Mouse (Mus musculus) intestine, embryonic 14.5 days (tissue): ENCODE measurements around the gene Bpifb2. TPM values are rescaled to one million over a fixed set of nuclear protein-coding genes. Genes with fewer than 3 reads are reported as not detected.
"Not testable (repeated sequence)": the region's sequence is repeated elsewhere in the genome, so short reads cannot be mapped to it uniquely, and the experiment has no call there.

Experiments used
- ATAC-seq: fragments of 200-750 bp; cut with Nextera tagmentation; replicated peaks from 2 replicates; pipeline ENCODE4 v1.8.0; 2017; ENCODE audit warnings: low read depth, moderate number of reproducible peaks, moderate TSS enrichment, moderate library complexity; ENCODE audit not compliant: low FRiP score, low TSS enrichment
- DNase-seq: peaks from one replicate; pipeline ENCODE4 v3.0.0-alpha.2; 2018; ENCODE audit warnings: low spot score
- H3K27ac ChIP-seq: fragments of 300-500 bp; sonication (generic); 2 replicates; pipeline ENCODE4 v1.5.1; 2014; ENCODE audit warnings: low read depth, mild to moderate bottlenecking, control low read depth
- H3K27me3 ChIP-seq: fragments of 300-500 bp; sonication (generic); replicated peaks from 2 replicates; pipeline ENCODE4 v1.6.1; 2014; ENCODE audit warnings: low read length, control low read depth; ENCODE audit not compliant: control insufficient read depth, insufficient read depth
- H3K36me3 ChIP-seq: fragments of 300-500 bp; sonication (generic); 2 replicates; pipeline ENCODE4 v1.6.1; 2014; ENCODE audit warnings: low read length, control low read depth; ENCODE audit not compliant: control insufficient read depth, insufficient read depth
- H3K4me1 ChIP-seq: fragments of 300-500 bp; sonication (generic); replicated peaks from 2 replicates; pipeline ENCODE4 v1.6.1; 2014; ENCODE audit warnings: low read length, control low read depth, mixed read lengths; ENCODE audit not compliant: control insufficient read depth, insufficient read depth
- H3K4me2 ChIP-seq: fragments of 300-500 bp; sonication (generic); 2 replicates; pipeline ENCODE4 v1.6.1; 2014; ENCODE audit warnings: low read length
- H3K4me3 ChIP-seq: fragments of 300-500 bp; sonication (generic); 2 replicates; pipeline ENCODE4 v1.5.1; 2014; ENCODE audit warnings: low read depth, low read length, control low read depth, mixed read lengths
- H3K9ac ChIP-seq: fragments of 300-500 bp; sonication (generic); 2 replicates; pipeline ENCODE4 v1.6.1; 2014; ENCODE audit warnings: mild to moderate bottlenecking, low read length
- H3K9me3 ChIP-seq: fragments of 300-500 bp; sonication (generic); 2 replicates; pipeline ENCODE4 v1.6.1; 2016; ENCODE audit warnings: low read length, control low read depth; ENCODE audit not compliant: control insufficient read depth
- WGBS: fragments of 180-500 bp; shearing (Covaris S2); extraction: QIAGEN DNeasy Blood & Tissue Kit; methylation state at CpG from one replicate; pipeline ENCODE4 v1.1.7; 2014; 5-methylcytosine and 5-hydroxymethylcytosine counted together
- polyA plus RNA-seq: library from polyadenylated mRNA; unstranded; fragments of >200 nt; fragmentation: Nextera tagmentation; extraction: Ambion mirVana; gene quantifications from 2 replicates; pipeline ENCODE4 v1.2.1, GENCODE M21; 2014

Bpifb2 gene
- not detected in 2 replicates for polyA plus RNA-seq

- 69% methylated on average over 9 of the region's 9 CpGs for WGBS
- Histone ChIP-seq H3K9ac (no peak within 1 kb of the TSS), H3K27ac (no peak within 1 kb of the TSS), H3K4me1 (no peaks in the 10 kb centered on the region), H3K36me3 (no peaks in the 10 kb centered on the region), H3K9me3 (no peaks in the 10 kb centered on the region), H3K4me2 (no peak within 1 kb of the TSS), H3K27me3 (no peaks in the 10 kb centered on the region), H3K4me3 (no peak within 1 kb of the TSS)
- ATAC-seq (no peak), DNase-seq (no peak)
These were observed at the start of gene Bpifb2 for GRCm38 (mm10) chr2:153874745-153875144. Gene Bpifb2 (plus strand): TSS chr2:153875045.

GRCm38 (mm10) chr2:153825900-153826299, 48.9 kb upstream of the Bpifb2 start:
- not testable (repeated sequence) for H3K4me3 ChIP-seq, H3K9ac ChIP-seq, H3K4me1 ChIP-seq, H3K9me3 ChIP-seq, ATAC-seq, DNase-seq, H3K36me3 ChIP-seq, H3K27ac ChIP-seq, H3K27me3 ChIP-seq, H3K4me2 ChIP-seq
- WGBS, result 70% methylated on average over 32 of the region's 32 CpGs

GRCm38 (mm10) chr2:153827171-153827830, 47.5 kb upstream of the Bpifb2 start:
- 83% methylated on average over 8 of the region's 8 CpGs for WGBS

GRCm38 (mm10) chr2:153828704-153829103, 46.1 kb upstream of the Bpifb2 start:
- H3K4me3 ChIP-seq, result no peak overlapping the region
- DNase-seq (no peak), ATAC-seq (no peak)
- H3K9ac ChIP-seq, result no peak overlapping the region
- no peaks in the 10 kb centered on the region for H3K36me3 ChIP-seq
- H3K4me2 ChIP-seq, result no peak overlapping the region
- 88% methylated on average over 7 of the region's 7 CpGs for WGBS
- no peak overlapping the region for H3K27ac ChIP-seq
- 0 out of 2 replicates have a peak, but pooled peaks cover 2% of the 10 kb centered on the region for H3K4me1 ChIP-seq
- H3K27me3 ChIP-seq, result no peaks in the 10 kb centered on the region
- H3K9me3 ChIP-seq, result no peaks in the 10 kb centered on the region

More at GRCm38 (mm10) chr2:153827171-153827830, 47.5 kb upstream of the Bpifb2 start:
- Histone ChIP-seq H3K27ac (no peak overlapping the region), H3K9ac (no peak overlapping the region), H3K4me1 (0 out of 2 replicates have a peak, but pooled peaks cover 2% of the 10 kb centered on the region), H3K4me2 (no peak overlapping the region), H3K27me3 (no peaks in the 10 kb centered on the region), H3K4me3 (no peak overlapping the region), H3K36me3 (no peaks in the 10 kb centered on the region), H3K9me3 (no peaks in the 10 kb centered on the region)
- ATAC-seq (no peak), DNase-seq (no peak)

GRCm38 (mm10) chr2:153833291-153833690, 41.6 kb upstream of the Bpifb2 start:
- H3K27me3 ChIP-seq, result no peaks in the 10 kb centered on the region
- DNase-seq (no peak), ATAC-seq (no peak)
- no peak overlapping the region for H3K4me3 ChIP-seq
- no peaks in the 10 kb centered on the region for H3K4me1 ChIP-seq
- no peak overlapping the region for H3K9ac ChIP-seq
- no peak overlapping the region for H3K27ac ChIP-seq
- no peak overlapping the region for H3K4me2 ChIP-seq
- H3K9me3 ChIP-seq, result no peaks in the 10 kb centered on the region
- WGBS, result 84% methylated on average over 8 of the region's 8 CpGs
- H3K36me3 ChIP-seq, result no peaks in the 10 kb centered on the region

- Histone ChIP-seq H3K4me1 (no peaks in the 10 kb centered on the region), H3K9me3 (no peaks in the 10 kb centered on the region), H3K27me3 (no peaks in the 10 kb centered on the region), H3K4me3 (no peak overlapping the region), H3K9ac (no peak overlapping the region), H3K4me2 (no peak overlapping the region), H3K36me3 (no peaks in the 10 kb centered on the region), H3K27ac (no peak overlapping the region)
- 83% methylated on average over 8 of the region's 8 CpGs for WGBS
- DNase-seq, result no peak
- ATAC-seq, result no peak
These were observed 32.0 kb upstream of the Bpifb2 start for GRCm38 (mm10) chr2:153842854-153843253.

- no peak overlapping the region for H3K27ac ChIP-seq
- H3K9me3 ChIP-seq, result no peaks in the 10 kb centered on the region; the same call in none of the 2 replicates
- H3K4me1 ChIP-seq, result no peaks in the 10 kb centered on the region
- WGBS, result 79% methylated on average over 3 of the region's 3 CpGs
- no peaks in the 10 kb centered on the region for H3K36me3 ChIP-seq
- H3K4me3 ChIP-seq, result no peak overlapping the region
- no peak overlapping the region for H3K4me2 ChIP-seq
- DNase-seq (no peak), ATAC-seq (no peak)
- H3K27me3 ChIP-seq, result no peaks in the 10 kb centered on the region
- no peak overlapping the region for H3K9ac ChIP-seq
These were observed 26.5 kb upstream of the Bpifb2 start for GRCm38 (mm10) chr2:153848389-153848788.

GRCm38 (mm10) chr2:153850351-153851029, 24.4 kb upstream of the Bpifb2 start:
- Histone ChIP-seq H3K9me3 (no peaks in the 10 kb centered on the region; the same call in none of the 2 replicates), H3K36me3 (no peaks in the 10 kb centered on the region), H3K4me2 (no peak overlapping the region), H3K27ac (no peak overlapping the region), H3K4me3 (no peak overlapping the region), H3K4me1 (no peaks in the 10 kb centered on the region), H3K9ac (no peak overlapping the region), H3K27me3 (no peaks in the 10 kb centered on the region)
- 86% methylated on average over 6 of the region's 6 CpGs for WGBS
- DNase-seq, result no peak
- ATAC-seq, result no peak

- no peaks in the 10 kb centered on the region for H3K27me3 ChIP-seq
- H3K4me2 ChIP-seq, result no peak overlapping the region
- peak; percentile 61 for DNase-seq
- WGBS, result 47% methylated on average over 4 of the region's 4 CpGs
- H3K9ac ChIP-seq, result no peak overlapping the region
- no peak overlapping the region for H3K27ac ChIP-seq
- H3K9me3 ChIP-seq, result no peaks in the 10 kb centered on the region; the same call in none of the 2 replicates
- H3K36me3 ChIP-seq, result no peaks in the 10 kb centered on the region
- no peaks in the 10 kb centered on the region for H3K4me1 ChIP-seq
- H3K4me3 ChIP-seq, result no peak overlapping the region
- ATAC-seq, result no peak
These were observed 23.9 kb upstream of the Bpifb2 start for GRCm38 (mm10) chr2:153851030-153851360.
